Mouse (Mus musculus): ENCODE data around the gene Phlpp1.

DNA sequence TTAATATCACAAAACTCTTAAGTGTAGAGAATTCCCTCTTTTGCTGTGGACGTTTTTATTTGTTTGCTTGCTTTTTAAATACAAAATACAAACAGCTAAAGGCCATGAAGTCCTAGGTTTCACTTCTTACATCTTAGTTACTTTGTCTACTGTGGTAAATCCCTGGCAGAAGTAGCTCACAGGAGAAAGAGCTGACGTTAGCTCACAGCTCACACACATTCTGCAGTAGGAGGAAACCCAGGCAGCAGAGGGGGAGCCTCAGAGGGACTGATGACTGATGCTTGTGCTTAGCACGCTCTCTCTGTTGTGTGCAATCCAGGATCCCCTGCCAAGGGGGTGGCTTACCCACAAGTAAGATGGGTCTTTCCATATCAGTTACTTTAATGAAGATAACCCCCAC is 197.8 kb downstream of the Phlpp1 start:
- TF ChIP-seq CTCF (IDR thresholded peaks at IDR 0.05; ENCODE audit: control insufficient read depth, insufficient read depth, low read length) (no peak), POLR2A (IDR thresholded peaks at IDR 0.05; ENCODE audit: borderline replicate concordance, control insufficient read depth, low read depth, low read length) (no peak)
